Mouse (Mus musculus): ENCODE results near the gene Pcgf5. TPM values are rescaled to one million over a fixed set of nuclear protein-coding genes. Genes with fewer than 3 reads are reported as not detected.
"Not testable (repeated sequence)": the region's sequence is repeated elsewhere in the genome, so short reads cannot be mapped to it uniquely, and the experiment has no call there.

The Pcgf5 gene
- total and polyA plus RNA-seq, 3 experiments = 29.1 to 76.4 (median 61.7) TPM

DNA sequence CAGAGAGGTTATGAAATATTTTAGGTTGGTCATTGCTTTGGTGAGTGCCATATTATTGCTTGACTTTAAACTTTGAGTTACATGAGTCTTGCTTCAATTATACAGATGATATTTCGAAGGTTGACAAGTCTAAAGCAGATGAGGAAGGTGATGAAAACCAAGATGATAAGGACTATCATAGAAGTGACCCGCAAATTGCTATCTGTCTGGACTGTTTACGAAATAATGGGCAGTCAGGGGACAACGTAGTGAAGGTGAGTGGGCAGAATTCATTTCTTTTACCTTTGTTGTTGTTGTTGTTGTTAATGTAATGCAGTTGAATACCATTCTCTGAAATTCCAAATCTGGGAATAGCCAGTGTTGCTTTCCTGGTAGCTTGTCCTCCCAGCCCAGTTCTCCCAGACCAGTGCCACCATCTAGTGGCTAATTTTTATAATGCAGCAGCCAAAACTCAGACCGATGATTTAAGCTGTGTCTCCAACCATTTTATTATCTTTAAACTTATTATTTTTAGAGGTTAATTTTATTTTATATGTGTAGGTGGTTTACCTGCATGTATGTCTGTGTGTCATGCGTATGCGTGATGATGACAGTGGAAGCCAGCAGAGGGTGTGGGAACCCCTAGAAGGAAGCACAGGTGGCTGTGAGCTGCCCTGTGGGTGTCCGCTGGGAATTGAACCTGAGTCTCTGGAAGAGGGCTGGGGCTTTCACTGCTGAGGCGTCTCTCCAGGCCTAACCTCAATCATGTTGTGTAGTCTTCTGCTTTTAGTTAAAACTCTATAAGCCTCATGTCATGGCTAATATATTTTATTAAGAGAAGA, 92.0 kb downstream of the Pcgf5 start:
- Histone ChIP-seq H3K9ac (ENCODE audit: low read depth, low read length) (no peak overlapping the region), H3K4me1 (ENCODE audit: control insufficient read depth, insufficient read depth, low read length) (no peaks in the 10 kb centered on the region), H3K27ac (no peak overlapping the region), H3K79me2 (replicated peaks; ENCODE audit: control insufficient read depth, insufficient read depth, low read length) (no peaks in the 10 kb centered on the region), H3K27me3 (ENCODE audit: control insufficient read depth, insufficient read depth, low read length) (no peaks in the 10 kb centered on the region), H3K36me3 (ENCODE audit: control insufficient read depth, insufficient read depth, low read length) (no peaks in the 10 kb centered on the region; the same call in 1 of the 2 replicates), H3K4me3 (no peak overlapping the region)
- intact Hi-C loops (cut with DNase I) = loop anchor here (1.0 to 5.0 kb wide), 4 partner anchors 173 to 348 kb away; no protein-coding TSS in a partner anchor
- peak; percentile 17 to 45 for DNase-seq
- TF ChIP-seq EP300 (IDR thresholded peaks at IDR 0.05; ENCODE audit: insufficient read depth, low read depth, low read length) = peak; percentile 59; the same call in 1 of the 2 replicates
- no peak for TF ChIP-seq POLR2A (IDR thresholded peaks at IDR 0.05; ENCODE audit: insufficient read depth, low read depth, low read length)
- peak; percentile 88 for TF ChIP-seq CTCF (IDR thresholded peaks at IDR 0.05)
- 51% methylated on average over 9 of the region's 9 CpGs for WGBS

DNA sequence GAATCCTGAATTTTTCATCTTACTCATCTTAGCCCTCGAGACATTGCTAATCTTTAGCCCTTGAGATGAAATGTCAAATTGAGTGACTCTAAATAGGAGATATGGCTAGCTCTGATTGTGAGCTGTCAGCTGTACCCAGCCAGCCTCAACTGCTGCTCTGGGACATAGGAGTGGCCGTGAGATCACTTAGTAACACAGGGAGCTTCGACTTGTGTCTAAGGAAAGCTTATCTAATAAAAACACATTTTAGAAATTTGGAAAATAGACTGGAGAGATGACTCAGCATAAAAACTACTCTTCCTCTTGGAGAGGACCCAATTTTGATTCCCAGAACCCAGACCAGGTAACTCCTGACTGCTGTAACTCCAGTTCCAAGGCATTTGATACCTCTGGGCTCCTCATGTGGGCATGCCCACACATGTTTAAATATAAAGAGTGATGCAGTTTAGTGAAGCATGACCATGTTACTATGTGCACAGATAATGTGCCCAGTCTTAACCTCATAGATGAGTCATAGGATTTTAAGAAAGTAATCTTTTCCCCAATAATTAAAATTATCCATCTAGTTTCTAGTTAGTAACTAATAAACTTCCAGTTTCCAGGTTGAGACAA, 103.0 kb downstream of the Pcgf5 start:
- no peak overlapping the region for H3K4me3 ChIP-seq
- intact Hi-C loops (cut with DNase I) = no loop called here
- H3K36me3 ChIP-seq (ENCODE audit: control insufficient read depth, insufficient read depth, low read length) = no peaks in the 10 kb centered on the region; the same call in 1 of the 2 replicates
- H3K27ac ChIP-seq = no peak overlapping the region
- H3K79me2 ChIP-seq (replicated peaks; ENCODE audit: control insufficient read depth, insufficient read depth, low read length) = no peaks in the 10 kb centered on the region
- WGBS = 49% methylated on average over 3 of the region's 3 CpGs
- no peak for DNase-seq
- no peaks in the 10 kb centered on the region for H3K27me3 ChIP-seq (ENCODE audit: control insufficient read depth, insufficient read depth, low read length)
- H3K4me1 ChIP-seq (ENCODE audit: control insufficient read depth, insufficient read depth, low read length) = no peaks in the 10 kb centered on the region
- H3K9ac ChIP-seq (ENCODE audit: low read depth, low read length) = no peak overlapping the region
- TF ChIP-seq POLR2A (IDR thresholded peaks at IDR 0.05; ENCODE audit: insufficient read depth, low read depth, low read length) (no peak), EP300 (IDR thresholded peaks at IDR 0.05; ENCODE audit: insufficient read depth, low read depth, low read length) (no peak), CTCF (IDR thresholded peaks at IDR 0.05) (no peak)

DNA sequence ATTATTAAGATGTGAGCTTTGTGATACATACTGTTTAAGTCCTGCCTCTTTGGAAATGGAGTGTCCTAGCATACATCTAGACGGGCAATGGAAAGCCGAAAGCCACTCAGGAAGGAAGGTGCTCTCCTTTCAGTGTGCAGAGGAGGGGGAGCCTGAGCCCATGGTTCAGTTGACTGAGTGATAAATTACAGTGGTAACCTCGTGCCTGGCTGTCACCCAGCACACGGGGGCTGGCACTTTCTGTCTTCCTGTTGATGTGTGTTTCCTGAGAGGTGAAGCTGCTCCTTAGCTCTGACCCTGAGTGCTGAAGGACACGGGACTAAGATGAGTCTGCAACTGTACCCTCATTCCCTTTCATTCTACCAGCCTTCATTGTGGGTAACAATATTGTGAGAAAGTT, 103.6 kb downstream of the Pcgf5 start:
- no peak for DNase-seq
- 35% methylated on average over 5 of the region's 5 CpGs for WGBS
- Histone ChIP-seq H3K27ac (no peak overlapping the region), H3K79me2 (replicated peaks; ENCODE audit: control insufficient read depth, insufficient read depth, low read length) (no peaks in the 10 kb centered on the region), H3K4me3 (no peak overlapping the region), H3K9ac (ENCODE audit: low read depth, low read length) (no peak overlapping the region), H3K36me3 (ENCODE audit: control insufficient read depth, insufficient read depth, low read length) (no peaks in the 10 kb centered on the region; the same call in 1 of the 2 replicates), H3K4me1 (ENCODE audit: control insufficient read depth, insufficient read depth, low read length) (no peaks in the 10 kb centered on the region), H3K27me3 (ENCODE audit: control insufficient read depth, insufficient read depth, low read length) (no peaks in the 10 kb centered on the region)
- TF ChIP-seq EP300 (IDR thresholded peaks at IDR 0.05; ENCODE audit: insufficient read depth, low read depth, low read length) = no peak
- no peak for TF ChIP-seq CTCF (IDR thresholded peaks at IDR 0.05)
- no peak for TF ChIP-seq POLR2A (IDR thresholded peaks at IDR 0.05; ENCODE audit: insufficient read depth, low read depth, low read length)
- intact Hi-C loops (cut with DNase I) = no loop called here

DNA sequence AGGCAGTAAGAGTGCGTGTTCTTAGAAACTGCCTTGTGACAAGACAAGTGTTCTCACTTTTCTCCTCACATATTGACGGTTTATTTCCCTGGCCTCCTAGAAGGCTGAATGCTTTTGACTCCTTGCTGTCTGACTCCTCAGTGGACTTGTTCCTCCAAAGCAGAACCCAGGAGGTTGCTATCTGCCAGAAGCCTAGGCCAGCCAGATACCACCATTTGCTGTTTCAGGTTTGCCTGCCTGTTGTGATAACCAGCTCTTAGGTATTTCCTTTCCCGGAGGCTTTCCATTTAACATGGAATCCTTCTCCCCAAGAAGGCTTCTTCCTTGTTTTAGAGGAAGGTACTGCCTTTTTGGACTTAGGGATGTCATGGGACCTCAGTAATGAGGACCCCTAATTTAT, 104.1 kb downstream of the Pcgf5 start:
- DNase-seq; H3K4me1 ChIP-seq (ENCODE audit: control insufficient read depth, insufficient read depth, low read length); H3K9ac ChIP-seq (ENCODE audit: low read depth, low read length); H3K27me3 ChIP-seq (ENCODE audit: control insufficient read depth, insufficient read depth, low read length); intact Hi-C loops (cut with DNase I); H3K79me2 ChIP-seq (replicated peaks; ENCODE audit: control insufficient read depth, insufficient read depth, low read length); H3K4me3 ChIP-seq; H3K36me3 ChIP-seq (ENCODE audit: control insufficient read depth, insufficient read depth, low read length); H3K27ac ChIP-seq: not testable (repeated sequence)
- WGBS = 45% methylated on average over 3 of the region's 3 CpGs

DNA sequence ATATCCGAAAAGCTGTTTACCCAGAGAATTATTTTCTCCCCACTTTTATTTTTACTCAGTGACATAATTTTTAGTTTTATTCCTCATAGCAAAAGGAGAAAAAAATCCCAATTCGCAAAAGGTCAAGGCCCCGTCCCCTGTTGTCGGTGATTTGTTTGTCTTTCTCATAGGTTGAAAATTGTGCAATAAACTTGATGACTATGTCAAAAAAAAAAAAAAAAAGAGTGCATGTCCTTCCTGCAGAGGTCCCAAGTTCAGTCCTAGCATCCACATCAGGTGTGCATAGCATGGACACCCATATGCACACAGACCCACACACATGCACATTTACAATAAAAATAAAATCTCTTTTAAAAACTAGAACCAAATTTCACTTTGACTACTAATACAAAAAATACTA, 105.3 kb downstream of the Pcgf5 start:
- no peak for DNase-seq
- H3K79me2 ChIP-seq (replicated peaks; ENCODE audit: control insufficient read depth, insufficient read depth, low read length) = no peaks in the 10 kb centered on the region
- intact Hi-C loops (cut with DNase I) = no loop called here
- H3K9ac ChIP-seq (ENCODE audit: low read depth, low read length) = no peak overlapping the region
- no peaks in the 10 kb centered on the region for H3K27me3 ChIP-seq (ENCODE audit: control insufficient read depth, insufficient read depth, low read length)
- no peak for TF ChIP-seq POLR2A (IDR thresholded peaks at IDR 0.05; ENCODE audit: insufficient read depth, low read depth, low read length)
- no peak for TF ChIP-seq EP300 (IDR thresholded peaks at IDR 0.05; ENCODE audit: insufficient read depth, low read depth, low read length)
- TF ChIP-seq CTCF (IDR thresholded peaks at IDR 0.05) = no peak
- H3K4me1 ChIP-seq (ENCODE audit: control insufficient read depth, insufficient read depth, low read length) = no peaks in the 10 kb centered on the region
- no peak overlapping the region for H3K4me3 ChIP-seq
- H3K27ac ChIP-seq = no peak overlapping the region
- H3K36me3 ChIP-seq (ENCODE audit: control insufficient read depth, insufficient read depth, low read length) = no peaks in the 10 kb centered on the region; the same call in 1 of the 2 replicates
- 89% methylated on average over 4 of the region's 4 CpGs for WGBS

DNA sequence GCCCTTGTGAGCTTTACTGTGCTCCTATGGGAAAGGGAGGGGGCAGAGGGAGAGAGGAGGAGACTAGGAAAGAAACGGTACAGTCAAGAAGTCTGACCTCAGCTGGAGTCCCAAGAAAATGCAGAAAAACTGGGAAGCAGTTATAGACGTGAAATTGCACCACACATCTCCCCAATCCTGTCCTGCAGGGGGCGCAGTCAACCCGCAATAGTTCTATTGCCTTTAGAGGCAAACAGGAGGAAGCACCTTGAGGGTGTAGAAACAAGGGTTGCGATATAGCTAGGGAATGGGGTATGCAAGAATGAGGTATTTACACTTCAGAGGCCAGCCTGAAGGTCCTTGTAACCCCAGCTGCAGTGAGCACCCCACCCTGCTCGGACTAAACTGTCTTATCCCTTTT, 122.0 kb downstream of the Pcgf5 start:
- H3K27me3 ChIP-seq (ENCODE audit: control insufficient read depth, insufficient read depth, low read length) = no peaks in the 10 kb centered on the region
- no peaks in the 10 kb centered on the region for H3K36me3 ChIP-seq (ENCODE audit: control insufficient read depth, insufficient read depth, low read length)
- TF ChIP-seq CTCF (IDR thresholded peaks at IDR 0.05) = peak; percentile 72
- TF ChIP-seq POLR2A (IDR thresholded peaks at IDR 0.05; ENCODE audit: insufficient read depth, low read depth, low read length) = no peak
- DNase-seq = peak; percentile 28 to 52
- no peaks in the 10 kb centered on the region for H3K79me2 ChIP-seq (replicated peaks; ENCODE audit: control insufficient read depth, insufficient read depth, low read length)
- no peak overlapping the region for H3K9ac ChIP-seq (ENCODE audit: low read depth, low read length)
- no peaks in the 10 kb centered on the region for H3K4me1 ChIP-seq (ENCODE audit: control insufficient read depth, insufficient read depth, low read length)
- intact Hi-C loops (cut with DNase I) = no loop called here
- H3K27ac ChIP-seq = no peak overlapping the region
- WGBS = 16% methylated on average over 6 of the region's 6 CpGs
- H3K4me3 ChIP-seq = no peak overlapping the region
